Mouse (Mus musculus): ENCODE measurements around the gene Myoz1. TPM values are rescaled to one million over a fixed set of nuclear protein-coding genes. Genes with fewer than 3 reads are reported as not detected.
A peak's percentile ranks its signal among the peaks of the same experiment; 100 is the strongest.

Myoz1 gene
- total RNA-seq, 2 experiments from 2014 or later = not detected

- peak; percentile 94 to 96 for DNase-seq (ENCODE audit: low spot score in 2 of 2)
- intact Hi-C loops (cut with DNase I) = no loop called here
These were observed 17.9 kb upstream of the Myoz1 start, which contains the start of gene Sec24c for GRCm38 (mm10) chr14:20674064-20674833. TSS of gene Sec24c (plus strand) at chr14:20674308.

- no peak for DNase-seq (ENCODE audit: low spot score in 2 of 2)
- intact Hi-C loops (cut with DNase I) = no loop called here
These were observed 17.4 kb upstream of the Myoz1 start for GRCm38 (mm10) chr14:20673735-20674063.

GRCm38 (mm10) chr14:20672990-20673389 is 16.6 kb upstream of the Myoz1 start:
- intact Hi-C loops (cut with DNase I) = no loop called here
- no peak for DNase-seq (ENCODE audit: low spot score in 2 of 2)

- intact Hi-C loops (cut with DNase I) = loop anchor here (10.0 kb wide), 1 partner anchor 273 kb away; the partner anchor contains the start of gene Mrps16
- no peak for DNase-seq (ENCODE audit: low spot score in 2 of 2)
These were observed 11.9 kb upstream of the Myoz1 start, which contains the start of gene Synpo2l for GRCm38 (mm10) chr14:20668154-20668810. TSS of gene Synpo2l (minus strand) at chr14:20668354.

GRCm38 (mm10) chr14:20667469-20667868 is 11.1 kb upstream of the Myoz1 start:
- no peak for DNase-seq (ENCODE audit: low spot score in 2 of 2)
- intact Hi-C loops (cut with DNase I) = loop anchor here (10.0 kb wide), 1 partner anchor 273 kb away; the partner anchor contains the start of gene Mrps16

GRCm38 (mm10) chr14:20664436-20664835 is 8.1 kb upstream of the Myoz1 start:
- intact Hi-C loops (cut with DNase I) = loop anchor here (10.0 kb wide), 1 partner anchor 270 kb away; the partner anchor contains the start of gene Mrps16
- DNase-seq (ENCODE audit: low spot score in 2 of 2) = no peak

- no peak for DNase-seq (ENCODE audit: low spot score in 2 of 2)
- intact Hi-C loops (cut with DNase I) = loop anchor here (10.0 kb wide), 1 partner anchor 269 kb away; the partner anchor contains the start of gene Mrps16
These were observed 7.3 kb upstream of the Myoz1 start for GRCm38 (mm10) chr14:20663601-20664000.

- intact Hi-C loops (cut with DNase I) = loop anchor here (10.0 kb wide), 1 partner anchor 268 kb away; the partner anchor contains the start of gene Mrps16
These were observed 6.4 kb upstream of the Myoz1 start for GRCm38 (mm10) chr14:20662740-20663139.

GRCm38 (mm10) chr14:20661661-20662331 is 5.5 kb upstream of the Myoz1 start:
- intact Hi-C loops (cut with DNase I) = loop anchor here (2.0 to 10.0 kb wide), 2 partner anchors 85 to 267 kb away; partner anchors contain the start of gene Mrps16
- DNase-seq (ENCODE audit: low spot score in 2 of 2) = peak in 1 of 2 experiments; percentile 19

More at GRCm38 (mm10) chr14:20662740-20663139, 6.4 kb upstream of the Myoz1 start:
- DNase-seq (ENCODE audit: low spot score in 2 of 2) = no peak

- intact Hi-C loops (cut with DNase I) = loop anchor here (2.0 to 10.0 kb wide), 2 partner anchors 84 to 266 kb away; partner anchors contain the start of gene Mrps16
These were observed 4.7 kb upstream of the Myoz1 start for GRCm38 (mm10) chr14:20660827-20661660.

GRCm38 (mm10) chr14:20659687-20660086 is 3.3 kb upstream of the Myoz1 start:
- intact Hi-C loops (cut with DNase I) = loop anchor here (2.0 to 10.0 kb wide), 2 partner anchors 83 to 265 kb away; partner anchors contain the start of gene Mrps16
- no peak for DNase-seq (ENCODE audit: low spot score in 2 of 2)

More at GRCm38 (mm10) chr14:20660827-20661660, 4.7 kb upstream of the Myoz1 start:
- DNase-seq (ENCODE audit: low spot score in 2 of 2) = peak; percentile 91 to 93

GRCm38 (mm10) chr14:20658902-20659301 is 2.6 kb upstream of the Myoz1 start:
- intact Hi-C loops (cut with DNase I) = no loop called here
- DNase-seq (ENCODE audit: low spot score in 2 of 2) = no peak

GRCm38 (mm10) chr14:20658326-20658725 is 2.0 kb upstream of the Myoz1 start:
- intact Hi-C loops (cut with DNase I) = no loop called here
- DNase-seq (ENCODE audit: low spot score in 2 of 2) = peak; percentile 23 to 41

- DNase-seq (ENCODE audit: low spot score in 2 of 2) = no peak
- intact Hi-C loops (cut with DNase I) = no loop called here
These were observed 609 bp downstream of the Myoz1 start for GRCm38 (mm10) chr14:20655731-20656130.

GRCm38 (mm10) chr14:20654690-20655421 is 1.5 kb downstream of the Myoz1 start:
- no peak for DNase-seq (ENCODE audit: low spot score in 2 of 2)
- intact Hi-C loops (cut with DNase I) = no loop called here

GRCm38 (mm10) chr14:20651722-20652256 is 4.6 kb downstream of the Myoz1 start:
- intact Hi-C loops (cut with DNase I) = no loop called here
- no peak for DNase-seq (ENCODE audit: low spot score in 2 of 2)

GRCm38 (mm10) chr14:20651000-20651399 is 5.3 kb downstream of the Myoz1 start:
- intact Hi-C loops (cut with DNase I) = no loop called here

GRCm38 (mm10) chr14:20646381-20646780 is 10.0 kb downstream of the Myoz1 start:
- intact Hi-C loops (cut with DNase I) = no loop called here

More at GRCm38 (mm10) chr14:20651000-20651399, 5.3 kb downstream of the Myoz1 start:
- DNase-seq (ENCODE audit: low spot score in 2 of 2) = no peak

More at GRCm38 (mm10) chr14:20646381-20646780, 10.0 kb downstream of the Myoz1 start:
- no peak for DNase-seq (ENCODE audit: low spot score in 2 of 2)
